Mouse (Mus musculus) thymus, adult 2 months (tissue): ENCODE data around the gene Pip4k2b.

Experiments
- CTCF ChIP-seq: fragments of 200-500 bp; IDR thresholded peaks from 2 replicates; pipeline ENCODE4 v1.5.1; 2012; ENCODE audit warnings: mild to moderate bottlenecking, control low read depth, low read length, moderate library complexity, borderline replicate concordance; ENCODE audit not compliant: control insufficient read depth, poor library complexity, insufficient read depth; ENCODE audit errors: extremely low read depth
- POLR2A ChIP-seq: fragments of 200-500 bp; IDR thresholded peaks from 2 replicates; pipeline ENCODE4 v1.6.1; 2012; ENCODE audit warnings: mild to moderate bottlenecking, low read length, control low read depth, moderate library complexity; ENCODE audit not compliant: control insufficient read depth, poor library complexity, insufficient read depth; ENCODE audit errors: extremely low read depth

- TF ChIP-seq CTCF (no peak), POLR2A (no peak)
These were observed 30.7 kb upstream of the Pip4k2b start for GRCm38 (mm10) chr11:97775186-97775585.
